ENCODE assay signal across 8 mouse cellular contexts in genomic region chr5:21053571-21054307, GRCm38 (mm10). TPM values are rescaled to one million over a fixed set of nuclear protein-coding genes. Genes with fewer than 3 reads are reported as not detected.
DNase-seq lines count a peak whose midpoint lies in the region; ATAC-seq and TF ChIP-seq lines count a peak whose summit lies in the region.

No protein-coding gene starts in this region.

- H3K27me3 ChIP-seq in heart, postnatal 0 days (ENCODE audit: control insufficient read depth, insufficient read depth, low read length), result no peaks in the 10 kb centered on the region
- no peaks in the 10 kb centered on the region for H3K27me3 ChIP-seq in liver, embryonic 16.5 days (ENCODE audit: control insufficient read depth, insufficient read depth, low read depth, low read length)

- no peaks in the 10 kb centered on the region for H3K36me3 ChIP-seq in ES-E14 (ENCODE audit: control insufficient read depth, insufficient read depth, low read length, poor library complexity, severe bottlenecking)
- no peaks in the 10 kb centered on the region for H3K36me3 ChIP-seq in heart, postnatal 0 days (replicated peaks; ENCODE audit: control insufficient read depth, insufficient read depth, low read length)
- no peaks in the 10 kb centered on the region for H3K36me3 ChIP-seq in liver, embryonic 16.5 days (ENCODE audit: control insufficient read depth, insufficient read depth)

- no peak overlapping the region for H3K27ac ChIP-seq in ES-E14 (ENCODE audit: insufficient read depth, low read depth, low read length, poor library complexity, severe bottlenecking)
- H3K27ac ChIP-seq in heart, postnatal 0 days (ENCODE audit: low read depth), result peak overlapping the region; percentile 100
- H3K27ac ChIP-seq in liver, embryonic 16.5 days (ENCODE audit: low read length), result peak overlapping the region; percentile 74

- no peak for TF ChIP-seq EP300 in heart, postnatal 0 days (IDR thresholded peaks at IDR 0.05; ENCODE audit: low read depth)

- H3K4me1 ChIP-seq in ES-E14 (ENCODE audit: control insufficient read depth in 2 of 2, insufficient read depth in 2 of 2, low read length in 2 of 2, poor library complexity in 1 of 2), result peaks cover 0 to 4% of the 10 kb centered on the region in 2 experiments; a peak in 1 of 4 replicates
- peaks cover 30% of the 10 kb centered on the region for H3K4me1 ChIP-seq in heart, postnatal 0 days (ENCODE audit: control insufficient read depth, insufficient read depth)
- peaks cover 39% of the 10 kb centered on the region for H3K4me1 ChIP-seq in liver, embryonic 16.5 days (ENCODE audit: control insufficient read depth, low read depth, low read length)

- ATAC-seq in heart, postnatal 0 days (ENCODE audit: insufficient read depth, low read depth), result no peak
- ATAC-seq in liver, embryonic 16.5 days (ENCODE audit: low read depth), result no peak

- in situ Hi-C loops in ES-E14 (cut with MboI; ENCODE audit: low sequenced_read_pairs in 2 of 2, unreplicated experiment in 2 of 2), result no loop called here

- 33% methylated on average over 3 of the region's 3 CpGs for WGBS in heart, postnatal 0 days
- WGBS in liver, embryonic 16.5 days (ENCODE audit: insufficient replicate concordance), result 15% methylated on average over 3 of the region's 3 CpGs

- H3K9ac ChIP-seq in ES-E14 (ENCODE audit: insufficient read depth, low read depth, low read length, poor library complexity, severe bottlenecking), result no peak overlapping the region
- peak overlapping the region; percentile 98; the same call in 1 of the 2 replicates for H3K9ac ChIP-seq in heart, postnatal 0 days (replicated peaks; ENCODE audit: low read depth, low read length)
- H3K9ac ChIP-seq in liver, embryonic 16.5 days (ENCODE audit: low read depth, low read length), result no peak overlapping the region; the same call in 1 of the 2 replicates

- DNase-seq in cerebellum, postnatal 10 days, result peak; percentile 9 to 16
- DNase-seq in cerebellum, adult 11 months, result no peak
- no peak for DNase-seq in ES-E14 (ENCODE audit: low read depth, low spot score)
- DNase-seq in heart, postnatal 0 days (ENCODE audit: low spot score), result no peak
- no peak for DNase-seq in adipocyte (ENCODE audit: low spot score)
- DNase-seq in cerebellum, adult 11-12 months, result no peak
- no peak for DNase-seq in embryo, embryonic 11 days

- no peaks in the 10 kb centered on the region for H3K9me3 ChIP-seq in ES-E14 (ENCODE audit: control insufficient read depth, insufficient read depth, low read depth, low read length)
- no peaks in the 10 kb centered on the region for H3K9me3 ChIP-seq in heart, postnatal 0 days (replicated peaks; ENCODE audit: control insufficient read depth, low read length)
- no peaks in the 10 kb centered on the region for H3K9me3 ChIP-seq in liver, embryonic 16.5 days (replicated peaks; ENCODE audit: control insufficient read depth, low read length)

- TF ChIP-seq CTCF in heart, postnatal 0 days (IDR thresholded peaks at IDR 0.05; ENCODE audit: low read depth), result no peak

- H3K4me3 ChIP-seq in ES-E14 (ENCODE audit: insufficient read depth in 1 of 2, low read depth in 1 of 2, low read length in 2 of 2, poor library complexity in 1 of 2, severe bottlenecking in 1 of 2), result peak overlapping the region; percentile 89 to 96; a peak in 3 of 4 replicates
- H3K4me3 ChIP-seq in heart, postnatal 0 days (ENCODE audit: low read depth, low read length), result peak overlapping the region; percentile 96
- H3K4me3 ChIP-seq in liver, embryonic 16.5 days (ENCODE audit: low read depth, low read length), result peak overlapping the region; percentile 99

- H3K4me2 ChIP-seq in heart, postnatal 0 days (ENCODE audit: low read depth, low read length), result peak overlapping the region; percentile 67
- H3K4me2 ChIP-seq in liver, embryonic 16.5 days (ENCODE audit: low read depth, low read length), result peak overlapping the region; percentile 79

TF ChIP-seq in ES-E14, 5 proteins besides CTCF, POLR2A, EP300 and RAD21:
- TF ChIP-seq MAFK (IDR thresholded peaks at IDR 0.05; ENCODE audit: insufficient read depth, low read depth, low read length) (no peak), CHD2 (IDR thresholded peaks at IDR 0.05; ENCODE audit: low read depth, low read length) (no peak), ZNF384 (IDR thresholded peaks at IDR 0.05; ENCODE audit: low read depth, low read length) (no peak), HCFC1 (IDR thresholded peaks at IDR 0.05; ENCODE audit: borderline replicate concordance, insufficient read depth, low read length) (no peak), ZC3H11A (IDR thresholded peaks at IDR 0.05; ENCODE audit: borderline replicate concordance, low read depth, low read length) (no peak)

RNA-seq across cellular contexts. Expression of gene Ptpn12, which starts 2.0 kb away (rescaled TPM):
- 20.2 and 21.3 TPM in 2 replicates for total RNA-seq in ES-E14 (2012; rRNA removed)
- total RNA-seq in heart, postnatal 0 days (2014; rRNA removed; ENCODE audit: low replicate concordance), result 23.7 and 23.8 TPM in 2 replicates
- polyA plus RNA-seq in heart, postnatal 0 days (2015; fragmentation: Nextera tagmentation; extraction: Ambion mirVana), result 10.3 and 11.6 TPM in 2 replicates
- polyA plus RNA-seq in liver, embryonic 16.5 days (2015; fragmentation: Nextera tagmentation; extraction: Ambion mirVana), result 9.0 and 9.7 TPM in 2 replicates

Comparison
In these comparisons a context has a peak if more than half of its experiments do, and no peak if none do; other contexts are left out.
1. DNase-seq: peak in cerebellum, postnatal 10 days (2 of 2); none in cerebellum, adult 11 months (single experiment), ES-E14 (single experiment), heart, postnatal 0 days (single experiment), adipocyte (single experiment), cerebellum, adult 11-12 months (single experiment) and embryo, embryonic 11 days (single experiment).
2. Peak in every context shown above with its lines, with median percentiles within 50 percentile points of each other: H3K4me3 ChIP-seq.